Mouse (Mus musculus) testis, postnatal 10 days (tissue): ENCODE results near the gene Morn2.

Experiments
- DNase-seq: peaks from one replicate; pipeline ENCODE4 v3.0.0; 2021; ENCODE audit warnings: low spot score

Gene Morn2

DNA sequence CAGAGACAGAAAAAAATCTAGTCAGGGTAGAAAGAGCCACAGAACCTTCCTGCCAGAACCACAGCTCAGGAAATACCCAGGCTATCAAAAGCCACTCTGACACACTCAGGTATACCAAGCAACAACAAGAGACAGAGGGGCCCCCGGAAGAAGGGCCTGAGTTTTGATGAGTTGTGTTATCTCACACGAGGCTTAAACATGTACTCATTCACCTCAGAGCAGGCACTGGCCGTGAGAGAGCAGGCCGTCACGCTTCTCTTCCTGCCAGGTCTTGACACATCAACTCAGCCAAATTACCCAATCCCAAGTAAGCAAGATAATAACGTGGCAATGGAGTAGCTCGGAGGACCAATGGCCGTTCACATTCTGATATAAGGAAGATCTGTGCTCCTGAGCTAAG, 33.7 kb downstream of the Morn2 start:
- no peak for DNase-seq

DNA sequence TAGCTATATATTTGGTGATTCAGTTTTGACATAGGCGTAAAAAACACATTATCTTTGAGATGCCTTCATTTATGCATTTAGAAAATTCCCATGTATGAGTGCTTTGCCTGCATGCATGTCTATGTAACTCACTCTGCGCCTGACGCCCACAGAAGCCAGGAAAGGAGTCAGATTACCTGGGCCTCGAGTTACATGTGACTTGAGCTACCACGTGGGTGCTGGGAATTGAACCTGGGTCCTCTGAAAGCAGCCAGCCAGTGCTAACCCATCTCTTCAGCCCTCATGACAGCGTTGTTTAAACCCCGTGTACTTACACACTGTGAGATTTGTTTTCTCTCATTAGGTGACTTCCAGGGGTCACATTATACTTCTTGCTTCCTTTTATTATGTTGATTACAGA, 34.5 kb downstream of the Morn2 start:
- DNase-seq = no peak

- DNase-seq = no peak
Observed at GRCm38 (mm10) chr17:80325456-80325855, 35.5 kb downstream of the Morn2 start.

GRCm38 (mm10) chr17:80326431-80326830, 36.4 kb downstream of the Morn2 start:
- DNase-seq = no peak

DNA sequence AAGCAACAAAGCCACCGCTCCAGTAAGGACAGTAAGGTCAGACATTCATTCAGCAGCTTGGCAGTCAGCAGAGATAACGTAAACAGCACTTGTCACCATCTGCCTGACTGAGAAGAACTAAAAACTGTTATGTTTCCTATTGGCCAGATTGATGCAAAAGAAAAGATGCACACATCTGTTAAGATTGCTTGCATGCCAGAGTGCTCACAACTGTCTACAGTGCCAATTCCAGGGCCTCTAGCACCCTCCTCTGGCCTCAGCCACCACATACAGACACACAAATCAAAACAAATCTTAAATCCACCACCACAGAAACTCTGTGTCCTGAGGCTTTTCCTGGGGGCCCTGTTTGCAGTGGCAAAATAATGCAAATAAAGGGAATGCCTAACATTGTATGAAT, 42.4 kb downstream of the Morn2 start:
- DNase-seq = no peak

- no peak for DNase-seq
Observed at GRCm38 (mm10) chr17:80345277-80345676, 55.3 kb downstream of the Morn2 start.

DNA sequence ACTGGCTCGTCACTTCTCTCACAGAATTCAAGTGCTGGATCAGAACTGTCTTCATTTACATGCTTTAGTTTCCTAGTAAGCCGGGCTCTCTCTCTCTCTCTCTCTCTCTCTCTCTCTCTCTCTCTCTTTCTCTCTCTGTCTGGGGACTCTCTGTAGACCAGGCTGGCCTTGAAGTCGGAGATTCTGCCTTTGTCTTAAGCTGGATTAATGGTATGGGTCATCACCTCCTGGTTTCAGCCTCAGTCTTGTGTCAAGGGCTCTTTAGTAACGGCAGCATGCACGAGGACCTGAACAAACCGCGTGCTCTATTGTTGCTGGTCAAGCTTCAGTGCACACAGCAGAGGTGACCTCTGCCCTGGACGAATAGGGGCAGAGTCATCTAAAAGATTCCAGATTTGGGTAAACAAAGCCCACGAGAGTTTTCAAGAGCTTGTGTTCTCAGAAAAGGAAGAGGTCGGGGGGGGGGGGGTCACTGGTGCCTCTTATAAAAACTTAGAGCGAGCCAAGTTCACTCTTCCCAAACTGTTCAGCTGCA, 56.7 kb downstream of the Morn2 start:
- DNase-seq = no peak
